Mouse (Mus musculus) midbrain, embryonic 15.5 days (tissue): ENCODE data around the gene Pcna. TPM values are rescaled to one million over a fixed set of nuclear protein-coding genes. Genes with fewer than 3 reads are reported as not detected.

Experiments used
- ATAC-seq: fragments of 200-750 bp; cut with Nextera tagmentation; replicated peaks from 2 replicates; pipeline ENCODE4 v1.8.0; 2017; ENCODE audit warnings: moderate TSS enrichment
- H3K27ac ChIP-seq: fragments of 300-500 bp; sonication (generic); 2 replicates; pipeline ENCODE4 v1.5.1; 2015; ENCODE audit warnings: mild to moderate bottlenecking, inconsistent platforms
- H3K27me3 ChIP-seq: fragments of 300-500 bp; sonication (generic); replicated peaks from 2 replicates; pipeline ENCODE4 v1.6.1; 2015; ENCODE audit warnings: inconsistent platforms
- H3K36me3 ChIP-seq: fragments of 300-500 bp; sonication (generic); replicated peaks from 2 replicates; pipeline ENCODE4 v1.6.1; 2015; ENCODE audit warnings: inconsistent platforms
- H3K4me1 ChIP-seq: fragments of 300-500 bp; sonication (generic); 2 replicates; pipeline ENCODE4 v1.6.1; 2015; ENCODE audit warnings: inconsistent platforms
- H3K4me2 ChIP-seq: fragments of 300-500 bp; sonication (generic); 2 replicates; pipeline ENCODE4 v1.6.1; 2015; ENCODE audit warnings: inconsistent platforms, mild to moderate bottlenecking, moderate library complexity
- H3K4me3 ChIP-seq: fragments of 300-500 bp; sonication (generic); 2 replicates; pipeline ENCODE4 v1.5.1; 2015; ENCODE audit warnings: mild to moderate bottlenecking, inconsistent platforms
- H3K9ac ChIP-seq: fragments of 300-500 bp; sonication (generic); 2 replicates; pipeline ENCODE4 v1.6.1; 2015; ENCODE audit warnings: mild to moderate bottlenecking, inconsistent platforms
- H3K9me3 ChIP-seq: fragments of 300-500 bp; sonication (generic); 2 replicates; pipeline ENCODE4 v1.6.1; 2016; ENCODE audit warnings: inconsistent platforms
- WGBS: fragments of 180-500 bp; shearing (Covaris S2); methylation state at CpG from one replicate; pipeline ENCODE4 v1.1.7; 2015; ENCODE audit warnings: mixed read lengths; 5-methylcytosine and 5-hydroxymethylcytosine counted together
- polyA plus RNA-seq: library from polyadenylated mRNA; unstranded; fragments of >200 nt; fragmentation: Nextera tagmentation; extraction: Ambion mirVana; gene quantifications from 2 replicates; pipeline ENCODE4 v1.2.1, GENCODE M21; 2015

The Pcna gene
- polyA plus RNA-seq, 1 experiment from 2014 or later = 92.3 TPM

DNA sequence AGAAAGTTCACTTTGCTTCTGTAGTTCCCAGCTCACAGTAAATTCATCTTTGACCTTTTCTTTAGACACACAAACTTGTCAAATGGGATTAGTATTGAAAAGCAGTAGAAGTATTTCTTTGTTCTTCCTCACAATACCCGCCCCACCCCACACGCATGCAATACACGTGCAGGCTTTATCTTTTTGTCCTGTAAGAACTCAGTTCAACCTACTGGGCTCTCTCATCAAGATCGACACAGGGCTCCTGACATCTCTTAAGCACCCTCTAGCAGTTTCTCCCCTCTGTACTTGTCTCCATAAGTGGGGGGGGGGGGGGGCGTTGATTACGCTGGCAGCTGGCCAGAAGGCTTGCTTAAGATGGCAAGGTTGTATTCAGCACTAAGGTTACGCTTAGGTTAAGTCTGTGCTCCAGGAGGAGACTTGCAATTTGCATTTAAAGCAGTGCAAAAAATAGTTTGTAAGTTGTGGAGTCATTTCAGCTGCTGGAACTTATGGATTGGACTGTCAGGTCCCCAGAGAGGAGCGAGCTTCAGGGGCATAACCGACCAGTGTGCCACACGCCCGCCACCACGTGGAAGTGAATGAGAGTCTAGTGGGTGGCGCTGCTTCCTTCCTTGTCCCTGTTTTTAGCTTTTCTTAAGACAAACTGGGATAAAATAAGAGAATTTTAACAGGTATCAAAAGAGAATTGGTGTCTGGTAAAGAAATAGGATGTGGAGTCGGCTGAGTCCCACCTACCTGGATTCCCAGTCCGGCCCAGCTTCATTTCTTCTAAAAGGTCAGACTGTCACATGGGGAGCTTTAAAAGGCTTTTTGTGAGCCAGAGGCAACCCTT lies 30.3 kb upstream of the Pcna start:
- Histone ChIP-seq H3K9ac (no peak overlapping the region), H3K36me3 (no peaks in the 10 kb centered on the region; the same call in 1 of the 2 replicates), H3K4me2 (no peak overlapping the region), H3K9me3 (0 out of 2 replicates have a peak, but pooled peaks cover 2% of the 10 kb centered on the region), H3K27me3 (no peaks in the 10 kb centered on the region), H3K4me1 (peaks cover 24% of the 10 kb centered on the region), H3K4me3 (no peak overlapping the region), H3K27ac (no peak overlapping the region)
- ATAC-seq = 0 out of 2 replicates have a peak, but pooled peaks have one; percentile 29
- WGBS = 32% methylated on average over 15 of the region's 15 CpGs

DNA sequence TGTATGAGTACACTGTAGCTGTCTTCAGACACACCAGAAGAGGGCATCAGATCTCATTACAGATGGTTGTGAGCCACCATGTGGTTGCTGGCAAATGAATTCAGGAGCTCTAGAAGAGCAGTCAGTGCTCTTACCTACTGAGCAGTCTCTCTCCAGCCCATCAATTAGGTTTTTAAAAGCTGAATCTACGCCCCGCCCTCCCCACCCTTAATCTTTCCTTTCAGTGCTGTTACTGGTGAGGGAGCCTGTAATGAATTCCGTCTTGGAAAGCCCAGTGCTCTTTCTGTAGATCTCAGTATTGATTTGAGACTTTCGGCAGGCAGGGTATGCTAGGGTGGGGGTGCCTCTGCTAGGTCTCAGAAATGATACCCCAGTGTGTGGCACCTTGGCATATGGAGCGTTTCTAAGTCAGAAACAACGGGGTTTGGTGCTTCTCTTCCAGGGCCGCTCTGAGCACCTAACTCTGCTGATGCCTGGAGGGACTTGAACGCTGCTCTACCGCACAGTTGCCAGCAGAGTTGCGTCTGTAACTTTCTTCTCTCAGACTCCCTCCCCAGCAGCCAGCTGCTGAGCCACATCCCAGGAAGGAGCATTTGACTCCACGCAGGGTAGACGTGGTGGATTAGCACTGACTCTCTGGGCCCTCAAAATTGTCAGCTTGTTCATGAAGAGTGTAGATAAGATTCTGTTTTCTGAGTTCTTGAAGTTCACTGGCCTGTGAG lies 29.5 kb upstream of the Pcna start:
- Histone ChIP-seq H3K9me3 (0 out of 2 replicates have a peak, but pooled peaks cover under 1% of the 10 kb centered on the region), H3K9ac (no peak overlapping the region), H3K4me1 (peaks cover 24% of the 10 kb centered on the region), H3K36me3 (no peaks in the 10 kb centered on the region; the same call in 1 of the 2 replicates), H3K4me3 (no peak overlapping the region), H3K27ac (no peak overlapping the region), H3K4me2 (no peak overlapping the region), H3K27me3 (no peaks in the 10 kb centered on the region)
- ATAC-seq = peak; percentile 28; the same call in 1 of the 2 replicates
- WGBS = 8% methylated on average over 12 of the region's 12 CpGs

DNA sequence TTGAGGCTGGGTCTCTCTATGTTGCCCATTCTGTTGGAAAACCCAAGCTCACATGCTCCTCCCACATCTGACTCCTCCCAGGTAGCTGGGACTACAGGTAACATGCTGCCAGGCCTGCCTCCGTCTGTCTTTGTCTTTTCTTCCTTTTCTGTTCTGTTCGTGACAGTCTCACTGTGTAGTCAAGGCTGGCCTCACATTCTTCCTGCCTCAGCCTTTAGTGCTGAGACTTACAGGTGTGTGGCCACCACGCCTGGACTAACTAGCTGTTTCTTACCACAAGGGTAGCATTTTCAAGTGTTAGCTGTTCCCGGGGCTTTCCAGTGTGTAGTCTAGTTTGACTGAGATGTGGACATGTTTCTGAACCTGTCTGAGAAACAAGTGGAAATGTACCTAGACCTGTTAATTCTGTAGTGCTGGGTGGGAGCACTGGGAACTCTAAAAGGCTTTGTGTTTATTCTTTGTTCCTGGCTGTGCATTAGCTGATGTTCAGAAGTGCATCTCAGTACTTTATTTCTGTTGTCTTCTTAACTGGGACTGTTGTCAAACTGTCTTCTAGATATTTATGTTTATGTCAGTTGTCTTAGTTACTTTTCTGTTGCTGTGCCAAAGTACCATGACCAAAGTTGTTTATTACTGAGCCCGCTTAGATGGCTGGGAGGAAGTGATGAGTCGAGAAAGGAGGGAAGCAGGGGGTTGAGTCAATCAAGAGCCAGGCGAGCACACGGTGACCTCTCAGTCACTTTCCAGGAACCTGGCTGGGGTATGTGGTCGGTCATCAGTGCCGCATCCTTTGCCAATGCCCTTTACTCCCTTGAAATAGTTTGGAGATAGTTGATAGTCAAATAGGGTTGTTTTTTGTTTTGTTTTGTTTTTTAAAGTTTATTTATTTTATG lies 28.7 kb upstream of the Pcna start:
- no peak for ATAC-seq
- H3K9me3 ChIP-seq = no peaks in the 10 kb centered on the region
- H3K4me1 ChIP-seq = peaks cover 24% of the 10 kb centered on the region
- H3K4me2 ChIP-seq = no peak overlapping the region
- 55% methylated on average over 10 of the region's 10 CpGs for WGBS
- no peak overlapping the region for H3K27ac ChIP-seq
- H3K36me3 ChIP-seq = no peaks in the 10 kb centered on the region; the same call in 1 of the 2 replicates
- no peak overlapping the region for H3K9ac ChIP-seq
- no peak overlapping the region for H3K4me3 ChIP-seq
- H3K27me3 ChIP-seq = no peaks in the 10 kb centered on the region

DNA sequence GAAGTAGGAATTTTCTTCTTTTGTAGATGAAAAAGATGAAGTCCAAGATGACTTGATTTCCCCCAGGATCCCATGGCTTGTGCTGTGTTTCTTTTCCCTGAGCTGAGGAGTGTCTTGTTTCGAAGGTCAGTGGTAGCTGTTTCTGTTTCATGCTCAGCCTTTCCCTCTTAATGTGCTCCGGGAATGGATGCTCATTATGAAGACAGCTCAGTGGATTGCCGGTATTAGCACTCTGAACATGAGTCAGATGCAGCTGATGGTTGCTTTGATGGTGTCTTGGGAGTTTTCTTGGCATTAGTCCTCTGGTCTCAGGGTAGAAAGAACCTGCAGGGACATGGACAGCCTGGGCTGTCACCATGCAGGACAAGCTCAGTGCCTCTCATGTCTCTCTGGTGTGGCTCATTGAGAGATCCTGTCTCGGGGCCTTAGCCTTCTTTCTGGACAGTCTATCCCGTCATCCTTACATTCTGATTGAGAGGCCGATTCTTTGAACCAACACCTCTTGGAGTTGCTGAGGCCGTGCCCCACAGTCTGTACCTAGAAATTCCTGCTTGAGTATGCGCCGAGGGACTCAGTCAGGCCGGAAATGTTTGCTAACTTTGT lies 27.5 kb upstream of the Pcna start:
- H3K4me3 ChIP-seq = no peak overlapping the region
- whole genome bisulfite sequencing = 91% methylated on average over 10 of the region's 10 CpGs
- no peaks in the 10 kb centered on the region for H3K36me3 ChIP-seq
- no peaks in the 10 kb centered on the region for H3K27me3 ChIP-seq
- no peak for ATAC-seq
- H3K9me3 ChIP-seq = no peaks in the 10 kb centered on the region
- H3K27ac ChIP-seq = no peak overlapping the region
- H3K4me2 ChIP-seq = no peak overlapping the region
- H3K4me1 ChIP-seq = peaks cover 24% of the 10 kb centered on the region
- no peak overlapping the region for H3K9ac ChIP-seq

DNA sequence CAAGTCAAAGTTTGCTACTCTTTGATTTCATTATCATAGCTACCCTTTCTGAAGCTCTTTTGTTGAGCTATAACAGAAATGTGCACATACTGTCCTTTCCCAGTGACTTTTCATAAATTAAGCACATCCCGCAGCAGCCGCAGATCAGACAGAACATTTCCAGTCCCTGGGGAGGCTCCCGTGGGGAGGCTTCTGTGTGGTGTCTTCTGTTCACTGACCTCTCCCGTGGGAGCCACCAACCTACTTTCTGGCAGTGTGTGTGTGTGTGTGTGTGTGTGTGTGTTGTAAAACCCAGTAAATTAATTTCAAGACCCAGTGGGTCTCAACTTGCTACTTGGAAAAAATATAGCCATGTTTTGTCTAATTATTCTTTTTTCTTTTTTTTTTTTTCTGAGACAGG lies 26.9 kb upstream of the Pcna start:
- no peak overlapping the region for H3K9ac ChIP-seq
- H3K4me1 ChIP-seq = peaks cover 24% of the 10 kb centered on the region
- H3K9me3 ChIP-seq = no peaks in the 10 kb centered on the region
- no peak overlapping the region for H3K4me3 ChIP-seq
- no peak overlapping the region for H3K27ac ChIP-seq
- no peak for ATAC-seq
- H3K4me2 ChIP-seq = no peak overlapping the region
- H3K27me3 ChIP-seq = no peaks in the 10 kb centered on the region
- 62% methylated on average over 4 of the region's 4 CpGs for WGBS
- no peaks in the 10 kb centered on the region for H3K36me3 ChIP-seq

DNA sequence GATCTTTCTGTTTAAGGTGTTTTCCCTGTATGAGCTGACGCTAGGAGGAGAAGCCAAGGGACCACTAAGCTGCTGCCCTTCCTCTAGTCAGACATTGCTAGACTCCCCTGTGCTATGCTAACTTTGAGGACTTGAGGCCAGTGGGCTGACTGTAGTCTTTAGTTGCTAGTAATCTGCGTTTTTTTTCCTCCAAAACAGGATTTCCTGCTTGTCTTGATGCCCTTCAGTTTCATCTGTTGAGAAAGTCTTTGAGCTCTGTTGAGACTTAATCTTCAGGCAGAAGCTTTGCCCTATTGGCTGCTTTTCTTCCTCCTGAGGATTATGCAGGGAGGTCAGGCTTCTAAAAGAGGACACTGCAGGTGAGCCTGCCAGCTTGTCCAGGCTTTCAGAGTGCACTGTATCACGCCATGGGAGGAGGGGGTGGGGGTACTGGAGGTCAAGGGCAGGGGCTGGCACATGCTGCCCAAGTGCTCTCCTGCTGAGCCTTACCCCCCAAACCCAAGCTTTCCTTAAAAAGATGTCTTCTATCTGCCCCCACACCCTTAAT lies 26.3 kb upstream of the Pcna start:
- no peak overlapping the region for H3K4me3 ChIP-seq
- H3K9ac ChIP-seq = no peak overlapping the region
- H3K36me3 ChIP-seq = no peaks in the 10 kb centered on the region
- WGBS = 40% methylated on average over 3 of the region's 3 CpGs
- H3K9me3 ChIP-seq = no peaks in the 10 kb centered on the region
- peaks cover 24% of the 10 kb centered on the region for H3K4me1 ChIP-seq
- H3K4me2 ChIP-seq = no peak overlapping the region
- no peaks in the 10 kb centered on the region for H3K27me3 ChIP-seq
- no peak for ATAC-seq
- H3K27ac ChIP-seq = no peak overlapping the region

DNA sequence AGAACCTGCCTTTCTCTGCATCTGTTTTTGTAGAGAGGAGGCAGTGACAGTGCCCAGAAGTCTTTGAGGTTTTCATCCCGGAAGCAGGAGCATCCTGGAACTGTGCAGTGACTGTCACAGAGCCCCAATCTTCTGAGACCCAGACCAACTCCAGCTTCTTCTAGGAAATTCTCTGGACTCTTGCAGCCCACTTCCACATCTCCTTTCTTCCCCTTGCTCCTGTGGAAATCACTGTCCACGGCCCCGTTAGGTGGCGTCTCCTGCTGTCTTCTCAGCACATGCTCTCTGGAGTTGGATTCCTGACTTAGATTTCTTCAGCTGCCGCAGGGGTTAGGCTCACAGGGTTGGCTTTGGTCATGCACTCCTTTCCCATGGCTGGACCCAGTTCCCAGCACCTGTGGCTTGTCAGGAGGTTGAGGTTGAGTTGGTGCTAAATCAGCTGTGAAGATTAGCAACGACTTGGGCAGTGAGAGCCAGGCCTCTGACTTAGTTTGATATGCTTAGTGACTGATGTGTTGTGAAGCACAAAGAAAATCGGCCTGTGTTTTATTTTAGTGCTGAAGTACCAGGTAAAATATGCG lies 25.2 kb upstream of the Pcna start:
- ATAC-seq = no peak

DNA sequence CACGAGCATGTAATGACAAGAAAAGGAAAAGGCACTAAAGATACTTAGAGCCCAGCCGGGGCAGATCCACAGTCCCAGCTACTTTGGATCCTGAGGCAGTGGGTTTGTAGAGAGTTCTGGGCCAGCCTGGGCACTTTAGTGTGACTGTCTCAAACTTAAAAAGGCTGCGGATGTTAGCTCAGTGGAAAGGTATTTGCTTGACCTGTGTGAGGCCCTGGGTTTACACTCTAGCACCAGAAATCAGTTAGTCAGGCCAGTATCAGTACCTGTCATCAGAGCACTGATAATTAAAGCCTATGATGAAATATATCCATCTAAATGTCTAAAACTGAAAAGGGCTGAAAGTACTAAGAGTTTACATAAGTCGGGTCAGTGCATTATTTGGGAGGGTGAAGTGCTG lies 23.1 kb upstream of the Pcna start:
- H3K4me3 ChIP-seq = no peak overlapping the region
- no peaks in the 10 kb centered on the region for H3K9me3 ChIP-seq
- no peak for ATAC-seq
- H3K36me3 ChIP-seq = no peaks in the 10 kb centered on the region
- no peaks in the 10 kb centered on the region for H3K4me1 ChIP-seq
- no peak overlapping the region for H3K4me2 ChIP-seq
- 88% methylated on average over 4 of the region's 4 CpGs for WGBS
- no peak overlapping the region for H3K27ac ChIP-seq
- H3K27me3 ChIP-seq = no peaks in the 10 kb centered on the region
- no peak overlapping the region for H3K9ac ChIP-seq

More for the DNA sequence above, 25.2 kb upstream of the Pcna start:
- H3K27ac ChIP-seq = no peak overlapping the region
- H3K4me1 ChIP-seq = peaks cover 16% of the 10 kb centered on the region
- no peak overlapping the region for H3K4me2 ChIP-seq
- no peak overlapping the region for H3K9ac ChIP-seq
- no peaks in the 10 kb centered on the region for H3K27me3 ChIP-seq
- no peak overlapping the region for H3K4me3 ChIP-seq
- H3K36me3 ChIP-seq = no peaks in the 10 kb centered on the region
- WGBS = 67% methylated on average over 8 of the region's 8 CpGs
- H3K9me3 ChIP-seq = no peaks in the 10 kb centered on the region

DNA sequence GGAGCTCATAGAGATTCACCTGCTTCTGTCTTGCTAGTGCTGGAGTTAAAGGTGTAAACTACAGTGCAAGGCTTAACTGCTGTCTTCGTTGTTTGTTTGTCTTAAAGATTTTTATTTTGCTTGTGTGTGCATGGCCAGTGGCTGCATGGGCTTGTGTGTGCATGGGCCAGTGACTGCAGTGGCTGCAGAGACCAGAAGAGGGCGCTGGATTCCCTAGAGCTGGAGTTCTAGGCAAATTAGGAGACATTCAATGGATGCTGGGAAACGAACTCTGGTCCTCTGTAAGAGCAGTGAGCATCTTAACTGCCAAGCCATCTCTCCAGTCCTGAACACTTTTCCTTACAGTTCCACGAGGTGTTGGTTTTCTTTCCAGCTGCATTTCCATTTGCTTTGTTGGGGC lies 22.4 kb upstream of the Pcna start:
- H3K4me3 ChIP-seq = no peak overlapping the region
- 76% methylated on average over 4 of the region's 4 CpGs for WGBS
- H3K9me3 ChIP-seq = no peaks in the 10 kb centered on the region
- no peaks in the 10 kb centered on the region for H3K27me3 ChIP-seq
- H3K36me3 ChIP-seq = no peaks in the 10 kb centered on the region
- H3K4me2 ChIP-seq = no peak overlapping the region
- no peak overlapping the region for H3K27ac ChIP-seq
- no peaks in the 10 kb centered on the region for H3K4me1 ChIP-seq
- H3K9ac ChIP-seq = no peak overlapping the region
- ATAC-seq = no peak

DNA sequence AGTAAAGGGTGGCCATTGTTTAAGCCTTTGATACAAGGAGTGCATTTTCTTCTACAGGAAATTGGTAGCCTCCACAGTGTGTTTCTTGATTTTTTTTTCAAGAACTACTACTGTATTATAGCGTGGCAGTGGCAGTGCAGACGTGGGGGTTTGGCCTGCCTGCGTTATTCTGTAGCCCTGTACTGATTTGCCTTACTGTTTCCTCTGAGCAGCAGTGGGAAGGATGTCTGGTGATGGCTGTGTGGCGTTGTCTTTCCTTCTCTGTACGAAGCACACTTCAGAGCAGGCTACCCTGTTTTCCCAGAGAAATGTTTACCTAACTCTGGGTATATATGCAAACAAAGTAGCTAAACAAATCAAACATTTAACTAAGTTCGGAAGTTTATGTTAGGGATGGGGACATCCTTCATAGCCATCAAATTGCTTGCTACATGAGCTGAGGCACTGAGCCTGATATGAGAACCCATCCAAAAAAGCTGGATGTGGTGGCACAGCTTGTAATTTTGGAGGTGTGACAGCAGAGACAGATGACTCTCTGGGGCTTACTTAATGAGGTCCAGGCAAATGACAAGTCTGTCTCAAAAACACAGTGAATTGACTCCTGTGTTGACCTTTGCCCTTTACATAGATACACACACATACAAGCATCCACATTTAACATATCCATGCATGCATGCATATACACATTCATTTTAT lies 19.7 kb upstream of the Pcna start:
- Histone ChIP-seq H3K9ac (no peak overlapping the region), H3K4me3 (no peak overlapping the region), H3K4me1 (no peaks in the 10 kb centered on the region), H3K36me3 (no peaks in the 10 kb centered on the region), H3K9me3 (no peaks in the 10 kb centered on the region), H3K27ac (no peak overlapping the region), H3K27me3 (no peaks in the 10 kb centered on the region), H3K4me2 (no peak overlapping the region)
- WGBS = 70% methylated on average over 6 of the region's 6 CpGs
- no peak for ATAC-seq
